Mouse (Mus musculus): ENCODE results near the gene Setx. TPM values are rescaled to one million over a fixed set of nuclear protein-coding genes. Genes with fewer than 3 reads are reported as not detected.

Setx gene
- total and polyA plus RNA-seq, 2 experiments from 2014 or later, result 13.2 to 64.8 TPM

- DNase-seq (no peak), ATAC-seq (no peak)
- Histone ChIP-seq H3K9ac (no peak overlapping the region), H3K4me1 (ENCODE audit: insufficient read depth) (no peaks in the 10 kb centered on the region), H3K9me3 (ENCODE audit: low read length) (no peaks in the 10 kb centered on the region), H3K27ac (ENCODE audit: low read depth, low read length) (no peak overlapping the region), H3K27me3 (ENCODE audit: insufficient read depth, low read length) (no peaks in the 10 kb centered on the region), H3K36me3 (ENCODE audit: insufficient read depth) (no peaks in the 10 kb centered on the region), H3K4me3 (ENCODE audit: low read depth, low read length) (no peak overlapping the region), H3K4me2 (ENCODE audit: low read depth) (no peak overlapping the region)
- no peak for TF ChIP-seq CTCF (IDR thresholded peaks at IDR 0.05; ENCODE audit: low read depth)
- 3% methylated on average over 4 of the region's 4 CpGs for WGBS
Measured at GRCm38 (mm10) chr2:29222302-29222701, 98.3 kb downstream of the Setx start.

GRCm38 (mm10) chr2:29223591-29224262 lies 99.7 kb downstream of the Setx start:
- no peak for TF ChIP-seq CTCF (IDR thresholded peaks at IDR 0.05; ENCODE audit: low read depth)
- H3K27me3 ChIP-seq (ENCODE audit: insufficient read depth, low read length), result no peaks in the 10 kb centered on the region

GRCm38 (mm10) chr2:29226671-29227070 lies 102.7 kb downstream of the Setx start:
- no peak overlapping the region for H3K9ac ChIP-seq
- 56% methylated on average over 4 of the region's 4 CpGs for WGBS
- no peaks in the 10 kb centered on the region for H3K9me3 ChIP-seq (ENCODE audit: low read length)
- no peak overlapping the region for H3K4me3 ChIP-seq (ENCODE audit: low read depth, low read length)
- ATAC-seq (no peak), DNase-seq (no peak)
- no peak overlapping the region for H3K27ac ChIP-seq (ENCODE audit: low read depth, low read length)
- no peaks in the 10 kb centered on the region for H3K4me1 ChIP-seq (ENCODE audit: insufficient read depth)
- TF ChIP-seq CTCF (IDR thresholded peaks at IDR 0.05; ENCODE audit: low read depth), result no peak
- H3K27me3 ChIP-seq (ENCODE audit: insufficient read depth, low read length), result no peaks in the 10 kb centered on the region
- no peaks in the 10 kb centered on the region for H3K36me3 ChIP-seq (ENCODE audit: insufficient read depth)
- H3K4me2 ChIP-seq (ENCODE audit: low read depth), result no peak overlapping the region

More at GRCm38 (mm10) chr2:29223591-29224262, 99.7 kb downstream of the Setx start:
- Histone ChIP-seq H3K4me2 (ENCODE audit: low read depth) (no peak overlapping the region), H3K27ac (ENCODE audit: low read depth, low read length) (no peak overlapping the region), H3K9ac (no peak overlapping the region), H3K9me3 (ENCODE audit: low read length) (no peaks in the 10 kb centered on the region), H3K4me1 (ENCODE audit: insufficient read depth) (no peaks in the 10 kb centered on the region), H3K4me3 (ENCODE audit: low read depth, low read length) (no peak overlapping the region), H3K36me3 (ENCODE audit: insufficient read depth) (no peaks in the 10 kb centered on the region)
- 37% methylated on average over 7 of the region's 7 CpGs for WGBS
- DNase-seq (no peak), ATAC-seq (no peak)

GRCm38 (mm10) chr2:29230191-29230835 lies 106.3 kb downstream of the Setx start:
- no peak for TF ChIP-seq CTCF (IDR thresholded peaks at IDR 0.05; ENCODE audit: low read depth)
- ATAC-seq, result peak; percentile 83

More at GRCm38 (mm10) chr2:29230191-29230835, 106.3 kb downstream of the Setx start:
- Histone ChIP-seq H3K27ac (ENCODE audit: low read depth, low read length) (0 out of 2 replicates have a peak overlapping the region, but pooled peaks have one; percentile 24), H3K4me2 (ENCODE audit: low read depth) (no peak overlapping the region), H3K9me3 (ENCODE audit: low read length) (no peaks in the 10 kb centered on the region), H3K9ac (no peak overlapping the region), H3K4me1 (ENCODE audit: insufficient read depth) (0 out of 2 replicates have a peak, but pooled peaks cover 3% of the 10 kb centered on the region), H3K4me3 (ENCODE audit: low read depth, low read length) (no peak overlapping the region), H3K27me3 (ENCODE audit: insufficient read depth, low read length) (no peaks in the 10 kb centered on the region), H3K36me3 (ENCODE audit: insufficient read depth) (no peaks in the 10 kb centered on the region)
- DNase-seq, result peak; percentile 48
- WGBS, result 36% methylated on average over 9 of the region's 9 CpGs

Other genes with a start within 250 kb of the Setx start
- 0.38 and 0.57 TPM in 2 replicates for gene Barhl1, start 207.5 kb upstream of the Setx start, total RNA-seq (2014; rRNA removed)
- gene Barhl1, start 207.5 kb upstream of the Setx start, polyA plus RNA-seq (2015; fragmentation: Nextera tagmentation; extraction: Ambion mirVana), result 0.16 and 1.0 TPM in 2 replicates
- gene Cfap77, start 69.1 kb upstream of the Setx start, total RNA-seq (2014; rRNA removed), result 0.57 TPM in 1 of 2 replicates, not detected in the other
- 0.43 and 0.59 TPM in 2 replicates for gene Cfap77, start 69.1 kb upstream of the Setx start, polyA plus RNA-seq (2015; fragmentation: Nextera tagmentation; extraction: Ambion mirVana)
- 8.5 and 72.5 TPM in 2 replicates for gene Ttf1, start 63.9 kb upstream of the Setx start, total RNA-seq (2014; rRNA removed)
- 2.2 and 3.4 TPM in 2 replicates for gene Ttf1, start 63.9 kb upstream of the Setx start, polyA plus RNA-seq (2015; fragmentation: Nextera tagmentation; extraction: Ambion mirVana)
- 33.0 and 33.6 TPM in 2 replicates for gene Ntng2, start 128.8 kb downstream of the Setx start, total RNA-seq (2014; rRNA removed)
- 8.0 and 8.6 TPM in 2 replicates for gene Ntng2, start 128.8 kb downstream of the Setx start, polyA plus RNA-seq (2015; fragmentation: Nextera tagmentation; extraction: Ambion mirVana)
- 60.1 and 62.3 TPM in 2 replicates for gene Med27, start 222.6 kb downstream of the Setx start, total RNA-seq (2014; rRNA removed)
- 71.2 and 76.0 TPM in 2 replicates for gene Med27, start 222.6 kb downstream of the Setx start, polyA plus RNA-seq (2015; fragmentation: Nextera tagmentation; extraction: Ambion mirVana)